Mouse (Mus musculus) intestine, embryonic 16.5 days (tissue): Measurements from ENCODE around the gene Olfr399. TPM values are rescaled to one million over a fixed set of nuclear protein-coding genes. Genes with fewer than 3 reads are reported as not detected.

Experiments used
- ATAC-seq: fragments of 200-750 bp; cut with Nextera tagmentation; 2 replicates; pipeline ENCODE4 v1.8.0; 2017; ENCODE audit warnings: moderate TSS enrichment, moderate library complexity
- H3K27ac ChIP-seq: fragments of 300-500 bp; sonication (generic); 2 replicates; pipeline ENCODE4 v1.5.1; 2014; ENCODE audit warnings: mild to moderate bottlenecking, low read length
- H3K27me3 ChIP-seq: fragments of 300-500 bp; sonication (generic); replicated peaks from 2 replicates; pipeline ENCODE4 v1.6.1; 2014; ENCODE audit warnings: low read length, control low read depth, mixed read lengths; ENCODE audit not compliant: control insufficient read depth, insufficient read depth
- H3K36me3 ChIP-seq: fragments of 300-500 bp; sonication (generic); 2 replicates; pipeline ENCODE4 v1.6.1; 2014; ENCODE audit warnings: low read length, control low read depth; ENCODE audit not compliant: control insufficient read depth, insufficient read depth
- H3K4me1 ChIP-seq: fragments of 300-500 bp; sonication (generic); 2 replicates; pipeline ENCODE4 v1.6.1; 2014; ENCODE audit warnings: low read length, control low read depth, mixed read lengths; ENCODE audit not compliant: control insufficient read depth, insufficient read depth
- H3K4me2 ChIP-seq: fragments of 300-500 bp; sonication (generic); 2 replicates; pipeline ENCODE4 v1.6.1; 2014; ENCODE audit warnings: low read depth, low read length, control low read depth
- H3K4me3 ChIP-seq: fragments of 300-500 bp; sonication (generic); 2 replicates; pipeline ENCODE4 v1.5.1; 2014; ENCODE audit warnings: mild to moderate bottlenecking, low read length
- H3K9ac ChIP-seq: fragments of 300-500 bp; sonication (generic); 2 replicates; pipeline ENCODE4 v1.6.1; 2014; ENCODE audit warnings: low read depth, low read length
- H3K9me3 ChIP-seq: fragments of 300-500 bp; sonication (generic); 2 replicates; pipeline ENCODE4 v1.6.1; 2016; ENCODE audit warnings: low read length, control low read depth; ENCODE audit not compliant: control insufficient read depth
- WGBS: fragments of 180-500 bp; shearing (Covaris S2); extraction: QIAGEN DNeasy Blood & Tissue Kit; methylation state at CpG from one replicate; pipeline ENCODE4 v1.1.7; 2014; 5-methylcytosine and 5-hydroxymethylcytosine counted together
- polyA plus RNA-seq: library from polyadenylated mRNA; unstranded; fragments of >200 nt; fragmentation: Nextera tagmentation; extraction: Ambion mirVana; gene quantifications from 2 replicates; pipeline ENCODE4 v1.2.1, GENCODE M21; 2015

The Olfr399 gene
- not detected in 2 replicates for polyA plus RNA-seq

- WGBS, result 83% methylated on average over 2 of the region's 2 CpGs
Observed at GRCm38 (mm10) chr11:74056451-74056850, at the start of gene Olfr399, which contains the start of gene Olfr139. Olfr399 (minus strand) TSS chr11:74056615. Olfr139 (minus strand) TSS chr11:74056551.

GRCm38 (mm10) chr11:74105066-74105465 lies 48.7 kb upstream of the Olfr399 start:
- H3K9ac ChIP-seq, result no peak overlapping the region
- 40% methylated on average over 5 of the region's 5 CpGs for WGBS
- H3K27ac ChIP-seq, result no peak overlapping the region
- no peak overlapping the region for H3K4me3 ChIP-seq
- H3K27me3 ChIP-seq, result no peaks in the 10 kb centered on the region
- no peak overlapping the region for H3K4me2 ChIP-seq
- no peaks in the 10 kb centered on the region for H3K36me3 ChIP-seq
- no peak for ATAC-seq
- H3K4me1 ChIP-seq, result no peaks in the 10 kb centered on the region
- 0 out of 2 replicates have a peak, but pooled peaks cover 3% of the 10 kb centered on the region for H3K9me3 ChIP-seq

More at GRCm38 (mm10) chr11:74056451-74056850, at the start of gene Olfr399, which contains the start of gene Olfr139:
- no peak within 1 kb of the TSS for H3K4me3 ChIP-seq
- no peaks in the 10 kb centered on the region for H3K36me3 ChIP-seq
- no peaks in the 10 kb centered on the region for H3K9me3 ChIP-seq
- no peak within 1 kb of the TSS for H3K4me2 ChIP-seq
- H3K9ac ChIP-seq, result no peak within 1 kb of the TSS
- H3K27me3 ChIP-seq, result no peaks in the 10 kb centered on the region
- H3K27ac ChIP-seq, result no peak within 1 kb of the TSS
- ATAC-seq, result no peak
- no peaks in the 10 kb centered on the region for H3K4me1 ChIP-seq

- ATAC-seq, result no peak
- Histone ChIP-seq H3K4me2 (no peak overlapping the region), H3K36me3 (no peaks in the 10 kb centered on the region), H3K27me3 (no peaks in the 10 kb centered on the region), H3K4me3 (no peak overlapping the region), H3K9me3 (no peaks in the 10 kb centered on the region), H3K9ac (no peak overlapping the region), H3K4me1 (no peaks in the 10 kb centered on the region), H3K27ac (no peak overlapping the region)
- 50% methylated on average over 2 of the region's 2 CpGs for WGBS
Observed at GRCm38 (mm10) chr11:74101507-74101906, 45.1 kb upstream of the Olfr399 start.

GRCm38 (mm10) chr11:74100724-74101123 lies 44.3 kb upstream of the Olfr399 start:
- H3K27me3 ChIP-seq, result no peaks in the 10 kb centered on the region
- H3K9me3 ChIP-seq, result no peaks in the 10 kb centered on the region
- no peak overlapping the region for H3K4me3 ChIP-seq
- no peak for ATAC-seq
- H3K36me3 ChIP-seq, result no peaks in the 10 kb centered on the region
- no peak overlapping the region for H3K9ac ChIP-seq
- 72% methylated on average over 2 of the region's 2 CpGs for WGBS
- H3K4me2 ChIP-seq, result no peak overlapping the region
- H3K4me1 ChIP-seq, result no peaks in the 10 kb centered on the region
- H3K27ac ChIP-seq, result no peak overlapping the region

- Histone ChIP-seq H3K9me3 (no peaks in the 10 kb centered on the region), H3K4me2 (no peak within 1 kb of the TSS), H3K4me1 (no peaks in the 10 kb centered on the region), H3K27me3 (no peaks in the 10 kb centered on the region), H3K9ac (no peak within 1 kb of the TSS), H3K27ac (no peak within 1 kb of the TSS), H3K36me3 (no peaks in the 10 kb centered on the region), H3K4me3 (no peak within 1 kb of the TSS)
- ATAC-seq, result no peak
- 93% methylated on average over 1 of the region's 1 CpGs for WGBS
Observed at GRCm38 (mm10) chr11:74069655-74070054, 13.2 kb upstream of the Olfr399 start, which contains the start of gene Zfp616. Zfp616 (plus strand) TSS chr11:74069955.

- Histone ChIP-seq H3K27ac (no peak overlapping the region), H3K9me3 (no peaks in the 10 kb centered on the region), H3K27me3 (no peaks in the 10 kb centered on the region), H3K4me3 (no peak overlapping the region), H3K4me1 (no peaks in the 10 kb centered on the region), H3K36me3 (no peaks in the 10 kb centered on the region), H3K9ac (no peak overlapping the region), H3K4me2 (no peak overlapping the region)
- 70% methylated on average over 3 of the region's 3 CpGs for WGBS
- no peak for ATAC-seq
Observed at GRCm38 (mm10) chr11:74051347-74051746, 5.1 kb downstream of the Olfr399 start.

Other genes with a start within 250 kb of the Olfr399 start
- gene Olfr392, start 239.6 kb downstream of the Olfr399 start, polyA plus RNA-seq, result not detected in 2 replicates
- not detected in 2 replicates for gene Olfr393, start 205.2 kb downstream of the Olfr399 start, polyA plus RNA-seq
- not detected in 2 replicates for gene Olfr394, start 165.8 kb downstream of the Olfr399 start, polyA plus RNA-seq
- not detected in 2 replicates for gene Olfr395, start 147.3 kb downstream of the Olfr399 start, polyA plus RNA-seq
- not detected in 2 replicates for gene Olfr23, start 119.9 kb downstream of the Olfr399 start, polyA plus RNA-seq
- not detected in 2 replicates for gene Olfr397, start 95.8 kb downstream of the Olfr399 start, polyA plus RNA-seq
- not detected in 2 replicates for gene Olfr398, start 66.2 kb downstream of the Olfr399 start, polyA plus RNA-seq
- gene Olfr139, start 64 bp downstream of the Olfr399 start, polyA plus RNA-seq, result not detected in 2 replicates
- gene Zfp616, start 13.3 kb upstream of the Olfr399 start, polyA plus RNA-seq, result 0.05 TPM in 1 of 2 replicates, not detected in the other
- not detected in 2 replicates for gene Olfr401, start 57.1 kb upstream of the Olfr399 start, polyA plus RNA-seq
- gene Olfr402, start 96.9 kb upstream of the Olfr399 start, polyA plus RNA-seq, result not detected in 2 replicates
- not detected in 2 replicates for gene Olfr403, start 129.6 kb upstream of the Olfr399 start, polyA plus RNA-seq
- gene Olfr43, start 154.8 kb upstream of the Olfr399 start, polyA plus RNA-seq, result not detected in 2 replicates
- not detected in 2 replicates for gene Olfr406, start 203.2 kb upstream of the Olfr399 start, polyA plus RNA-seq
- not detected in 2 replicates for gene Olfr59, start 227.1 kb upstream of the Olfr399 start, polyA plus RNA-seq